ENCODE assay signal across 11 mouse cellular contexts in the genomic region with DNA sequence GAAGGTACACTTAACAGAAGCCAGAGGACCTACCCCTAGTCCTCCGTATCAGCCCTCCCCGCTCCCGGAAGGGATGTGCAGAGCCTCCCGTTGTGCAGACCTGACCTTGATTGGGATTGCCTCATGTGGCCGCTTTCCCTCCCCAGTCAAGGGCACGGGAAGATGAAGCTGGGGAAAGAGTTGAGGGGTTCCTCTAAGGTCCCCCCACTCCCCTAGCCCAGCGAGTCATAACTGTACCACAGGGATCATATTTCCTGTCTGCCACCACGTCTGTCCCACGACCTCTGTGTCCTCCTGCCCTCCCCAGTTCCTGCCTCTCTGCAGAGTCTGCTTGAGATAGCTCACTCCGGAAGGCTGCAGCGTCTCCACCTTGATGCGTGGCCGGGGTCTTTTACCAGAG. TPM values are rescaled to one million over a fixed set of nuclear protein-coding genes. Genes with fewer than 3 reads are reported as not detected.
DNase-seq lines count a peak whose midpoint lies in the region; ATAC-seq and TF ChIP-seq lines count a peak whose summit lies in the region.
"Had no signal": no experiment of that assay in that cellular context is flagged by ENCODE, and none has a peak within 500 bp of the region (broad histone marks: within the 10 kb centered on the region; RNA-seq: fewer than 3 reads in every experiment).

No protein-coding gene starts in this region.

- H3K9me3 ChIP-seq in heart, embryonic 13.5 days, result no peaks in the 10 kb centered on the region
- no peaks in the 10 kb centered on the region for H3K9me3 ChIP-seq in intestine, embryonic 16.5 days (ENCODE audit: control insufficient read depth, low read length)
- H3K9me3 ChIP-seq in forebrain, embryonic 13.5 days (replicated peaks), result no peaks in the 10 kb centered on the region
- H3K9me3 ChIP-seq: forebrain, embryonic 15.5 days; hindbrain, embryonic 15.5 days had no signal

- peaks cover 14% of the 10 kb centered on the region for H3K4me1 ChIP-seq in heart, embryonic 13.5 days
- H3K4me1 ChIP-seq in intestine, embryonic 16.5 days (ENCODE audit: control insufficient read depth, insufficient read depth, low read length), result no peaks in the 10 kb centered on the region
- peaks cover 11% of the 10 kb centered on the region for H3K4me1 ChIP-seq in small intestine, adult 2 months (ENCODE audit: control insufficient read depth, insufficient read depth, insufficient read length, low read length)
- H3K4me1 ChIP-seq in forebrain, embryonic 13.5 days, result no peaks in the 10 kb centered on the region
- H3K4me1 ChIP-seq: forebrain, embryonic 15.5 days; hindbrain, embryonic 15.5 days had no signal

- WGBS in heart, embryonic 13.5 days, result 8% methylated on average over 13 of the region's 13 CpGs
- 17% methylated on average over 13 of the region's 13 CpGs for WGBS in intestine, embryonic 16.5 days
- 22% methylated on average over 13 of the region's 13 CpGs for WGBS in small intestine, adult 2 months
- 32% methylated on average over 13 of the region's 13 CpGs for WGBS in forebrain, embryonic 13.5 days

- no peak for TF ChIP-seq CTCF in small intestine, adult 2 months (IDR thresholded peaks at IDR 0.05; ENCODE audit: extremely low read depth, insufficient read length, insufficient replicate concordance, low read depth, low read length)

- no peak for ATAC-seq in heart, embryonic 13.5 days (ENCODE audit: extremely low read depth, insufficient number of reproducible peaks, low FRiP score, low TSS enrichment)
- ATAC-seq in intestine, embryonic 16.5 days, result peak; percentile 62
- ATAC-seq in forebrain, embryonic 13.5 days, result no peak
- ATAC-seq: forebrain, embryonic 15.5 days had no signal

- no peak overlapping the region for H3K27ac ChIP-seq in heart, embryonic 13.5 days (replicated peaks)
- no peak overlapping the region for H3K27ac ChIP-seq in intestine, embryonic 16.5 days (ENCODE audit: low read length)
- no peak overlapping the region for H3K27ac ChIP-seq in small intestine, adult 2 months (ENCODE audit: insufficient read depth, low read depth, low read length)
- no peak overlapping the region for H3K27ac ChIP-seq in forebrain, embryonic 13.5 days
- H3K27ac ChIP-seq: forebrain, embryonic 15.5 days; hindbrain, embryonic 15.5 days had no signal

- H3K4me2 ChIP-seq in heart, embryonic 13.5 days, result peak overlapping the region; percentile 41
- no peak overlapping the region for H3K4me2 ChIP-seq in intestine, embryonic 16.5 days (ENCODE audit: low read depth, low read length)
- H3K4me2 ChIP-seq in forebrain, embryonic 13.5 days, result no peak overlapping the region
- H3K4me2 ChIP-seq: forebrain, embryonic 15.5 days; hindbrain, embryonic 15.5 days had no signal

- TF ChIP-seq POLR2A in small intestine, adult 2 months (IDR thresholded peaks at IDR 0.05; ENCODE audit: low read depth, low read length), result no peak

- peaks cover 34% of the 10 kb centered on the region for H3K27me3 ChIP-seq in heart, embryonic 13.5 days (replicated peaks)
- no peaks in the 10 kb centered on the region for H3K27me3 ChIP-seq in intestine, embryonic 16.5 days (replicated peaks; ENCODE audit: control insufficient read depth, insufficient read depth, low read length)
- H3K27me3 ChIP-seq in small intestine, adult 2 months (ENCODE audit: control insufficient read depth, insufficient read depth, low read length), result no peaks in the 10 kb centered on the region
- peaks cover 25% of the 10 kb centered on the region for H3K27me3 ChIP-seq in forebrain, embryonic 13.5 days

- no peak for DNase-seq in heart, postnatal 10 days
- DNase-seq in T-cell, adult 2 months (ENCODE audit: low spot score), result peak; percentile 39
- DNase-seq in ovary, postnatal 36 days (ENCODE audit: low spot score), result no peak
- no peak for DNase-seq in c-Kit-positive CD71-positive TER-119-positive erythroid progenitor cells, embryonic 14.5 days (ENCODE audit: low spot score)
- DNase-seq: left cerebral cortex, postnatal 4 days had no signal

- H3K9ac ChIP-seq in heart, embryonic 13.5 days, result no peak overlapping the region
- H3K9ac ChIP-seq in intestine, embryonic 16.5 days (ENCODE audit: low read depth, low read length), result no peak overlapping the region
- H3K9ac ChIP-seq in forebrain, embryonic 13.5 days, result no peak overlapping the region
- H3K9ac ChIP-seq: forebrain, embryonic 15.5 days; hindbrain, embryonic 15.5 days had no signal

- intact Hi-C loops in heart, postnatal 10 days (cut with DNase I), result no loop called here

- H3K4me3 ChIP-seq in heart, embryonic 13.5 days, result no peak overlapping the region
- no peak overlapping the region for H3K4me3 ChIP-seq in intestine, embryonic 16.5 days (ENCODE audit: low read length)
- peak overlapping the region; percentile 5; the same call in 1 of the 2 replicates for H3K4me3 ChIP-seq in small intestine, adult 2 months (ENCODE audit: low read depth, low read length)
- no peak overlapping the region for H3K4me3 ChIP-seq in forebrain, embryonic 13.5 days
- H3K4me3 ChIP-seq: forebrain, embryonic 15.5 days; hindbrain, embryonic 15.5 days had no signal

- no peaks in the 10 kb centered on the region for H3K36me3 ChIP-seq in heart, embryonic 13.5 days
- H3K36me3 ChIP-seq in intestine, embryonic 16.5 days (ENCODE audit: control insufficient read depth, insufficient read depth, low read length), result no peaks in the 10 kb centered on the region
- no peaks in the 10 kb centered on the region for H3K36me3 ChIP-seq in small intestine, adult 2 months (ENCODE audit: control insufficient read depth, insufficient read depth, low read length)
- H3K36me3 ChIP-seq in forebrain, embryonic 13.5 days (ENCODE audit: poor library complexity, severe bottlenecking), result no peaks in the 10 kb centered on the region
- H3K36me3 ChIP-seq: forebrain, embryonic 15.5 days; hindbrain, embryonic 15.5 days had no signal

RNA-seq across cellular contexts. Expression of a gene that starts 12.2 kb away (rescaled TPM):
- polyA plus RNA-seq in heart, embryonic 13.5 days (2015; fragmentation: Nextera tagmentation; extraction: Ambion mirVana), result 90.5 and 101 TPM in 2 replicates
- total RNA-seq in heart, postnatal 10 days (2021), result 10 to 100 TPM; 57.2 to 69.2 TPM
- polyA plus RNA-seq in intestine, embryonic 16.5 days (2015; fragmentation: Nextera tagmentation; extraction: Ambion mirVana), result 124 and 125 TPM in 2 replicates
- polyA plus RNA-seq in small intestine, adult 2 months (2012; rRNA removed), result 58.1 and 86.1 TPM in 2 replicates
- 133 and 161 TPM in 2 replicates for polyA plus RNA-seq in forebrain, embryonic 13.5 days (2015; fragmentation: Nextera tagmentation; extraction: Ambion mirVana)

RNA-seq across cellular contexts. Expression of a gene that starts 12.7 kb away (rescaled TPM):
- 1.8 TPM in 1 of 2 replicates, not detected in the other for polyA plus RNA-seq in heart, embryonic 13.5 days (2015; fragmentation: Nextera tagmentation; extraction: Ambion mirVana)
- total RNA-seq in heart, postnatal 10 days (2021), result 1 to 10 TPM; 2.0 to 2.2 TPM
- polyA plus RNA-seq in intestine, embryonic 16.5 days (2015; fragmentation: Nextera tagmentation; extraction: Ambion mirVana), result 5.8 and 7.1 TPM in 2 replicates
- 21.9 and 37.3 TPM in 2 replicates for polyA plus RNA-seq in small intestine, adult 2 months (2012; rRNA removed)
- 5.6 and 13.1 TPM in 2 replicates for polyA plus RNA-seq in forebrain, embryonic 13.5 days (2015; fragmentation: Nextera tagmentation; extraction: Ambion mirVana)
- polyA plus RNA-seq: forebrain, embryonic 15.5 days had no signal

RNA-seq across cellular contexts. Expression of a gene that starts 35.9 kb away (rescaled TPM):
- 10.1 and 10.9 TPM in 2 replicates for polyA plus RNA-seq in heart, embryonic 13.5 days (2015; fragmentation: Nextera tagmentation; extraction: Ambion mirVana)
- total RNA-seq in heart, postnatal 10 days (2021), result 1 to 10 TPM; 4.1 to 5.4 TPM
- polyA plus RNA-seq in intestine, embryonic 16.5 days (2015; fragmentation: Nextera tagmentation; extraction: Ambion mirVana), result 11.5 and 12.2 TPM in 2 replicates
- 11.5 and 23.8 TPM in 2 replicates for polyA plus RNA-seq in small intestine, adult 2 months (2012; rRNA removed)
- 10.8 and 12.6 TPM in 2 replicates for polyA plus RNA-seq in forebrain, embryonic 13.5 days (2015; fragmentation: Nextera tagmentation; extraction: Ambion mirVana)

RNA-seq across cellular contexts. Expression of a gene that starts 57.6 kb away (rescaled TPM):
- polyA plus RNA-seq in heart, embryonic 13.5 days (2015; fragmentation: Nextera tagmentation; extraction: Ambion mirVana), result 40.2 and 51.4 TPM in 2 replicates
- total RNA-seq in heart, postnatal 10 days (2021), result 10 to 100 TPM; 39.4 to 44.2 TPM
- polyA plus RNA-seq in intestine, embryonic 16.5 days (2015; fragmentation: Nextera tagmentation; extraction: Ambion mirVana), result 248 and 262 TPM in 2 replicates
- polyA plus RNA-seq in small intestine, adult 2 months (2012; rRNA removed), result 206 and 264 TPM in 2 replicates
- 92.3 and 99.6 TPM in 2 replicates for polyA plus RNA-seq in forebrain, embryonic 13.5 days (2015; fragmentation: Nextera tagmentation; extraction: Ambion mirVana)
